In the genomic region with DNA sequence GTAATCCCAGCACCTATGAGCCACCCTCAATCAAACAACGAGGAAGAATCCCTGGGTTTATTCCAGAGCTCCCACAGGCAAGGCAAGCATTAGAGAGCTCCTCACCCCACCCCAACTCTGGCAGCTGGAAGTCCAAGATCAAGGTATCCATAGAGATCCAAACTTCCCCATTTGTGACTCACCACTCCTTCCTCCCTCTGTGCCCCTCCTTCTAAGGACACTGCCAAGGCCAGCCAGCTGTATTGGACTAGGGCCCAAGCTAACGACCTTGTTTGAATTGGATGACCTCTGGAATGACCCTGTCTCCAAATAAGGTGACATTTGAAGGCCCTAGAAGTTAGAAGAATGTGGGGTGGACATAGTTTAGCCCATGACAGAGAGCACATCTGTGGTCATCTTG, we compare ENCODE assay signal across 13 mouse cellular contexts.
A peak's percentile ranks its signal among the peaks of the same experiment; 100 is the strongest.
DNase-seq lines count a peak whose midpoint lies in the region; ATAC-seq and TF ChIP-seq lines count a peak whose summit lies in the region.
"Had no signal": no experiment of that assay in that cellular context is flagged by ENCODE, and none has a peak within 500 bp of the region (broad histone marks: within the 10 kb centered on the region; RNA-seq: fewer than 3 reads in every experiment).

No protein-coding gene starts in this region.

- no peak overlapping the region for H3K4me3 ChIP-seq in gastrocnemius, adult 2 months
- no peak overlapping the region for H3K4me3 ChIP-seq in heart, postnatal 0 days (ENCODE audit: low read depth, low read length)
- no peak overlapping the region for H3K4me3 ChIP-seq in lung, embryonic 16.5 days (ENCODE audit: low read length)
- H3K4me3 ChIP-seq in forebrain, embryonic 11.5 days (ENCODE audit: low read depth, low read length) = no peak overlapping the region
- no peak overlapping the region for H3K4me3 ChIP-seq in midbrain, embryonic 16.5 days (ENCODE audit: low read depth, low read length)
- H3K4me3 ChIP-seq: embryonic facial prominence, embryonic 15.5 days; intestine, embryonic 15.5 days; megakaryocyte, embryonic 14.5 days had no signal

- DNase-seq in gastrocnemius, adult 2 months = peak; percentile 22
- DNase-seq in gastrocnemius, postnatal 10 days = no peak
- peak; percentile 55 for DNase-seq in NIH3T3 (ENCODE audit: low read depth)
- peak; percentile 23 for DNase-seq in heart, postnatal 0 days (ENCODE audit: low spot score)
- DNase-seq in thymus, postnatal 10 days (ENCODE audit: low spot score in 2 of 2) = no peak
- DNase-seq in forebrain, embryonic 11.5 days (ENCODE audit: low spot score) = no peak
- DNase-seq: B cell, adult 2 months; cerebellum, adult 2 months had no signal

- TF ChIP-seq EP300 in heart, postnatal 0 days (IDR thresholded peaks at IDR 0.05; ENCODE audit: low read depth) = no peak

- no peak overlapping the region for H3K4me2 ChIP-seq in heart, postnatal 0 days (ENCODE audit: low read depth, low read length)
- no peak overlapping the region for H3K4me2 ChIP-seq in lung, embryonic 16.5 days (ENCODE audit: low read depth, low read length)
- H3K4me2 ChIP-seq in forebrain, embryonic 11.5 days (ENCODE audit: low read depth, low read length, severe bottlenecking) = no peak overlapping the region
- no peak overlapping the region for H3K4me2 ChIP-seq in midbrain, embryonic 16.5 days (ENCODE audit: low read length)
- H3K4me2 ChIP-seq: embryonic facial prominence, embryonic 15.5 days; intestine, embryonic 15.5 days had no signal

- no peaks in the 10 kb centered on the region for H3K36me3 ChIP-seq in heart, postnatal 0 days (replicated peaks; ENCODE audit: control insufficient read depth, insufficient read depth, low read length)
- H3K36me3 ChIP-seq in lung, embryonic 16.5 days (ENCODE audit: control insufficient read depth, insufficient read depth, low read length) = no peaks in the 10 kb centered on the region
- no peaks in the 10 kb centered on the region for H3K36me3 ChIP-seq in forebrain, embryonic 11.5 days (ENCODE audit: control insufficient read depth, insufficient read depth, low read length)
- H3K36me3 ChIP-seq in midbrain, embryonic 16.5 days (ENCODE audit: control insufficient read depth, insufficient read depth, low read length) = no peaks in the 10 kb centered on the region
- H3K36me3 ChIP-seq: embryonic facial prominence, embryonic 15.5 days; intestine, embryonic 15.5 days had no signal

- H3K27ac ChIP-seq in gastrocnemius, adult 2 months = no peak overlapping the region
- no peak overlapping the region for H3K27ac ChIP-seq in heart, postnatal 0 days (ENCODE audit: low read depth)
- no peak overlapping the region for H3K27ac ChIP-seq in lung, embryonic 16.5 days (ENCODE audit: low read length)
- no peak overlapping the region for H3K27ac ChIP-seq in forebrain, embryonic 11.5 days (ENCODE audit: low read depth, low read length)
- H3K27ac ChIP-seq in midbrain, embryonic 16.5 days (ENCODE audit: low read length) = no peak overlapping the region
- H3K27ac ChIP-seq: embryonic facial prominence, embryonic 15.5 days; intestine, embryonic 15.5 days had no signal

- H3K9ac ChIP-seq in heart, postnatal 0 days (replicated peaks; ENCODE audit: low read depth, low read length) = no peak overlapping the region
- no peak overlapping the region for H3K9ac ChIP-seq in lung, embryonic 16.5 days (ENCODE audit: low read length)
- H3K9ac ChIP-seq in forebrain, embryonic 11.5 days (ENCODE audit: low read length) = no peak overlapping the region
- no peak overlapping the region for H3K9ac ChIP-seq in midbrain, embryonic 16.5 days (ENCODE audit: low read depth, low read length)
- H3K9ac ChIP-seq: embryonic facial prominence, embryonic 15.5 days; intestine, embryonic 15.5 days had no signal

- no peaks in the 10 kb centered on the region for H3K27me3 ChIP-seq in heart, postnatal 0 days (ENCODE audit: control insufficient read depth, insufficient read depth, low read length)
- H3K27me3 ChIP-seq in lung, embryonic 16.5 days (ENCODE audit: control insufficient read depth, insufficient read depth, low read depth, low read length) = no peaks in the 10 kb centered on the region; the same call in 1 of the 2 replicates
- no peaks in the 10 kb centered on the region for H3K27me3 ChIP-seq in forebrain, embryonic 11.5 days (ENCODE audit: control insufficient read depth, insufficient read depth, low read length)
- no peaks in the 10 kb centered on the region for H3K27me3 ChIP-seq in midbrain, embryonic 16.5 days (ENCODE audit: control insufficient read depth, insufficient read depth, low read depth, low read length)
- H3K27me3 ChIP-seq: embryonic facial prominence, embryonic 15.5 days had no signal

- TF ChIP-seq CTCF in gastrocnemius, adult 2 months (IDR thresholded peaks at IDR 0.05) = no peak
- TF ChIP-seq CTCF in heart, postnatal 0 days (IDR thresholded peaks at IDR 0.05; ENCODE audit: low read depth) = no peak

- peak; percentile 49; the same call in 1 of the 2 replicates for ATAC-seq in heart, postnatal 0 days (ENCODE audit: insufficient read depth, low read depth)
- ATAC-seq in lung, embryonic 16.5 days (ENCODE audit: low read depth) = 0 out of 2 replicates have a peak, but pooled peaks have one; percentile 7
- no peak for ATAC-seq in forebrain, embryonic 11.5 days (replicated peaks; ENCODE audit: low FRiP score)
- no peak for ATAC-seq in midbrain, embryonic 16.5 days
- ATAC-seq: intestine, embryonic 15.5 days had no signal

- 36% methylated on average over 2 of the region's 2 CpGs for WGBS in heart, postnatal 0 days
- WGBS in lung, embryonic 16.5 days = 14% methylated on average over 2 of the region's 2 CpGs
- WGBS in forebrain, embryonic 11.5 days = 57% methylated on average over 2 of the region's 2 CpGs
- WGBS in midbrain, embryonic 16.5 days = 52% methylated on average over 2 of the region's 2 CpGs

- intact Hi-C loops in gastrocnemius, adult 2 months (cut with DNase I) = no loop called here

- H3K4me1 ChIP-seq in heart, postnatal 0 days (ENCODE audit: control insufficient read depth, insufficient read depth) = no peaks in the 10 kb centered on the region
- H3K4me1 ChIP-seq in lung, embryonic 16.5 days (replicated peaks; ENCODE audit: control insufficient read depth, insufficient read depth, low read length) = no peaks in the 10 kb centered on the region
- no peaks in the 10 kb centered on the region for H3K4me1 ChIP-seq in forebrain, embryonic 11.5 days (replicated peaks; ENCODE audit: control insufficient read depth, insufficient read depth, low read length)
- H3K4me1 ChIP-seq in midbrain, embryonic 16.5 days (ENCODE audit: control insufficient read depth, insufficient read depth, low read length) = no peaks in the 10 kb centered on the region
- H3K4me1 ChIP-seq: embryonic facial prominence, embryonic 15.5 days; intestine, embryonic 15.5 days had no signal

- no peaks in the 10 kb centered on the region for H3K9me3 ChIP-seq in heart, postnatal 0 days (replicated peaks; ENCODE audit: control insufficient read depth, low read length)
- no peaks in the 10 kb centered on the region for H3K9me3 ChIP-seq in lung, embryonic 16.5 days (ENCODE audit: control insufficient read depth, low read length)
- H3K9me3 ChIP-seq in forebrain, embryonic 11.5 days (ENCODE audit: control insufficient read depth, low read length) = no peaks in the 10 kb centered on the region
- H3K9me3 ChIP-seq in midbrain, embryonic 16.5 days (replicated peaks; ENCODE audit: control insufficient read depth, low read length, poor library complexity, severe bottlenecking) = 0 out of 2 replicates have a peak, but pooled peaks cover 2% of the 10 kb centered on the region
- H3K9me3 ChIP-seq: embryonic facial prominence, embryonic 15.5 days; intestine, embryonic 15.5 days; megakaryocyte, embryonic 14.5 days had no signal

Comparison
In these comparisons a context has a peak if more than half of its experiments do, and no peak if none do; other contexts are left out.
1. DNase-seq: peak in gastrocnemius, adult 2 months (single experiment), NIH3T3 (single experiment) and heart, postnatal 0 days (single experiment); none in gastrocnemius, postnatal 10 days (single experiment), thymus, postnatal 10 days (0 of 2) and forebrain, embryonic 11.5 days (single experiment).
2. ATAC-seq: peak in heart, postnatal 0 days (single experiment) and lung, embryonic 16.5 days (single experiment); none in forebrain, embryonic 11.5 days (single experiment) and midbrain, embryonic 16.5 days (single experiment).